Mouse (Mus musculus) spleen, adult 18-20 months (tissue): Measurements from ENCODE around the gene Gbp9.
"Not testable (repeated sequence)": the region's sequence is repeated elsewhere in the genome, so short reads cannot be mapped to it uniquely, and the experiment has no call there.

Experiments used
- DNase-seq, 2 experiments: peaks; one replicate each; pipeline ENCODE4 v3.0.0; 2022; ENCODE audit warnings: mixed read lengths in 2 of 2

Gene Gbp9

DNA sequence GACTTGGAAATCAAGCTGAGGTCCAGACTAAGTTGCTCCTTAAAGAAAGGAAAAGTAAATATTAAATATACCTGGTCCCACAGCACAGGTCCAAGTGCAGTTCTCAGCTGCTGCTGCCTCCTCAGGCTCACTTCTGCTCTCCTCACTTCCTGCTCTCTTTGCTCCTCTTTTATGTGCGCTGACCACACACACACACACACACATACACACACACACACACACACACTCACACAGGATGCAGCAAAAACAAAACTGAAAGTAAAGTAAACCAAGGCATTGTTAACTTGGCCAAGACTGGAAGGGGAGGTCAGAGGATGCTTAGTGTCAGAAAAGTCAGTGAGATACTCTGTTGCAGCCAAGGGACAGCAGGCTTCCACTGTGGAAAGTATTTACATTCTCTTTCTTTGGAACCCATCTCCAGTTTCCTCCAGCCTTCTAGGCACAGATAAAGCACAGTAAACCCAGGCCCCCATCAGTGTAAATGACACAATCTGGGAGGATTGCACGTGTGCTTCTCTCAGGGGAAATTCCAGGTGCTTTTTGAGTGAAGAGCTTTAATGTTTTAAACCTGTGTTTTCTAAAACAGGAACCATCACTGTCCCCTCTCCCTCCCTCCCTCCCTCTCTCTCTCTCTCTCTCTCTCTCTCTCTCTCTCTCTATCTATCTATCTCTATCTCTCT, at the start of gene Gbp9, which contains the start of the genes Gbp8 and Gbp4:
Gene Gbp9, minus strand, starts transcription at position 131 of the 680 bp plus-strand sequence.
Gene Gbp8, minus strand, starts transcription at position 132 of the 680 bp plus-strand sequence.
Gene Gbp4, minus strand, starts transcription at position 178 of the 680 bp plus-strand sequence.
- peak; percentile 53 to 60 for DNase-seq

DNA sequence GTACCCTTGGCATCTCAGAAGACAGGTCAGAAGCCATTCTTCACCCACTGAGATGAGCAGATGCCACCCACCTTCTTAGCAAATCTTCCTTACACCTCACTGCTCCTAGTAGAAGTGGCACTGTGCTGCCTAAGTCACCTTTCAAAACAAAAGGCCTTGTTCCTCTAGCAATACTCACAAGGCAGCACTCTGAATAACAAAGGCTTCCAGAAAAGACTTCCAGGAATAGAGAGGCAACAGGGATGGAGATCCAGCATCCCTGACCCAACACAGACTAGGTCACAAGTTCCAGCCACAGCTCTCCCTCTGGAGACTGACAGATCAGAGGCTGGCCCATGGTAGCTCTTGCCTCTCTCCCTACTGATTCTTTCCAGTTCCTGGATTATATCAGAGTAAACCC, 42.1 kb upstream of the Gbp9 start:
- DNase-seq = no peak

DNA sequence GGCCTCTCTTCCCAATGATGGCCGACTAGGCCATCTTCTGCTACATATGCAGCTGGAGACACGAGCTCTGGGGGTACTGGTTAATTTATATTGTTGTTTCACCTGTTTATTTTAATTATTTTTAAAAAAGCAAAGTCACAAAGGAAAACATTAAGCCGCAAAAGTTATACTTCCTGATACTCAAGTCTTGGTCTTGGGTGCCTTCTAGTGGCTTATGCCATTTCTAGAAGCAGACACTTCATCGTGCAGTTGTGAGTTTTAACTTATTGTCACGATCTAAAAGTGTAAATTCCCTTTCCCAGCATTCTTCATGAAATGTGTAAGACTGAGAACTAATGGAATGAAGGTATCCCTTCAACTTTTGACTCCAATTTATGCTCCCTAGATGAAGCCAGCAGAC, 17.2 kb upstream of the Gbp9 start:
- no peak for DNase-seq

DNA sequence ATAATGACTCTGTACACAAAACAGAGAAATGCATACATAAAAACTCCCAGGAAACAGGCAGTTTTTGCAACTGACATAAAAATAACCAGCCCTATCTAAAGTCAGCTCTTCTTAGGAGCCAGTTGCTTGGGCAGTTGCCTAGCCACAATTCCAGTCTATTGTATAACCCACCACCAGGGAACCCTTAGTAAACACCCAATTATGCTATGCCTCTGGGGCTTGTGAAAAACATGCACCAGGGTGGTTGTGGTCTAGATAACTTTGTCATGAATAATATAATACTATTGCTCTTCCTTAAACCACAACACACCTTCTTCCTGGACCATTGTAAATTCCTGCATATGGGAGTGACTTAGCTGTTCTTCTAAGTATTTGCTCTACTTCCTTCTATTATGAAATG, 14.7 kb upstream of the Gbp9 start:
- DNase-seq = no peak

GRCm38 (mm10) chr5:105148062-105148461, 8.7 kb upstream of the Gbp9 start:
- DNase-seq = not testable (repeated sequence)

DNA sequence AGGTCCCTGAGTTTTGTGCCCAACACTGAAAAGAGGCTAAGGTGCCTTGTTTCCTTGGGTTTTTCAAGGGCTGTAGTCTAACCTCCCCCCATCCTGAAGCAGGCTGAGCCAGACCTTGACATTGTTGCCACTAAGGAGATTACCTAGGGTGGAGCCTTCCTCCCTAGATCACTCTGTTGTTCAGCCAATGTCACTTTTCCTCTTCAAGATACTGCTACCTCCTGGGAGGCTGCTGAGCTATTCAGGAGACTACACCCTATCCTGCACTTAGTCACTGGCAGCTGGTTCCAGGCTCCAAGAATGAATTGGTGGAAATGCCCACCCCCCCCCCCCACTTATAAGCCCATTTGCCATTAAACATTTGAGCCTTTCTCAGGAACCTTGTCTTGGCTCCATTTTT, 7.1 kb upstream of the Gbp9 start:
- no peak for DNase-seq

GRCm38 (mm10) chr5:105145731-105146130, 6.4 kb upstream of the Gbp9 start:
- not testable (repeated sequence) for DNase-seq

- DNase-seq = not testable (repeated sequence)
Observed at GRCm38 (mm10) chr5:105140089-105140810, 911 bp upstream of the Gbp9 start.

GRCm38 (mm10) chr5:105138906-105139305, 433 bp downstream of the Gbp9 start:
- no peak for DNase-seq

- not testable (repeated sequence) for DNase-seq
Observed at GRCm38 (mm10) chr5:105136706-105137304, 2.5 kb downstream of the Gbp9 start.

GRCm38 (mm10) chr5:105121731-105122130, 17.6 kb downstream of the Gbp9 start:
- not testable (repeated sequence) for DNase-seq

- no peak for DNase-seq
Observed at GRCm38 (mm10) chr5:105115740-105116139, 23.6 kb downstream of the Gbp9 start.

DNA sequence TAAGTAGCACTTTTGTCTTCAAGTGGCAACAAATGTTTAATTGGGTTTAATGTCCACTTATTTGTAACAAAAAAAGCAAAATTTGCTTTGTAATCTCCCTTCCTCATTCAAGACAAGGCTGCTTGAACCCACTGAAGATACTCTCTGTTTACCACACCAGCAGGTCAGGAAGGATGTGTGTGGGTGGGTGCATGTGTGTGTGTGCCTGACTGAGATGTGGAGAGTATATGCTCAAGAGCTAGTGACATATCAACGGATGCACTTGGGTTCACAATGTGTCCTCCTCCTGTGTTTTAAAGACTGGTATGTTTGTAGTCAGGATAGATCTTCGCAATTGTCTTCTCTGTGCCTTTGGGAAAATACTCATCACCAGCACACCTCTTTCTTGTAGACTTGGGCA, 24.6 kb downstream of the Gbp9 start:
- DNase-seq = peak; percentile 49 to 54

DNA sequence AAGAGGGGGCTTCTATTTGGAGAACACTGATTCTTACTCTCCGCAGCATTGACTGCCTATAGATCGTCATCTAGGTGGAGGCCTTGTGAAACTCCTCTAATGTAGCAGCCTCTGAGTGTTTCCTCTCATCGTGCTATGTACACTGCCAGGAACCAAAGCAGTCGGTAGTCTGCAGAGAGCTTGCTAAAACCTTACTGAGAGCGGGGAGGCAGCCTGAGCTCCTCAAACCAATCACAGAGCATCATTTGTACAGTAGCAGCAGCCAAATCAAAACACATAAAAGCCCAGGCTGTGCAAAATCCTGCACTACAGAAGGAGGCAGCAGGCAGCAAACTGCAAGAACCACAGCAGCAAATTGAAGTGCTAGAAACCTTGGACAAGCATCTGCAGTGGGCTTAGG, 25.7 kb downstream of the Gbp9 start:
- DNase-seq = no peak

DNA sequence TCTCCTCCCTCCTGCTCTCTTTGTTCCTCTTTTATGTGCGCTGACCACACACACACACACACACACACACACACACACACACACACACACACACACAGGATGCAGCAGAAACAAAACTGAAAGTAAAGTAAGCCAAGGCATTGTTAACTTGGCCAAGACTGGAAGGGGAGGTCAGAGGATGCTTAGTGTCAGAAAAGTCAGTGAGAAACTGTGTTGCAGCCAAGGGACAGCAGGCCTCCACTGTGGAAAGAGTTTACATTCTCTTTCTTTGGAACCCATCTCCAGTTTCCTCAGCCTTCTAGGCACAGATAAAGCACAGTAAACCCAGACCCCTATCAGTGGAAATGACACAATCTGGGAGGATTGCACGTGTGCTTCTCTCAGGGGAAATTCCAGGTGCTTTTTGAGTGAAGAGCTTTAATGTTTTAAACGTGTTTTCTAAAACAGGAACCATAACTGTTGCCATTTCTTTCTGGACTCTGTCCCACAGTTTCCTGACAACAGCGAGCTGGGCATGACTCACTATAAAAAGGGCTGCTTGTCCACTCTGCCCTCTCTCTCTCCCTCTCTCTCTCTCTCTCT, 29.0 kb downstream of the Gbp9 start:
- DNase-seq = peak; percentile 71 to 77

GRCm38 (mm10) chr5:105109775-105110174, 29.6 kb downstream of the Gbp9 start:
- peak; percentile 14 to 29 for DNase-seq

DNA sequence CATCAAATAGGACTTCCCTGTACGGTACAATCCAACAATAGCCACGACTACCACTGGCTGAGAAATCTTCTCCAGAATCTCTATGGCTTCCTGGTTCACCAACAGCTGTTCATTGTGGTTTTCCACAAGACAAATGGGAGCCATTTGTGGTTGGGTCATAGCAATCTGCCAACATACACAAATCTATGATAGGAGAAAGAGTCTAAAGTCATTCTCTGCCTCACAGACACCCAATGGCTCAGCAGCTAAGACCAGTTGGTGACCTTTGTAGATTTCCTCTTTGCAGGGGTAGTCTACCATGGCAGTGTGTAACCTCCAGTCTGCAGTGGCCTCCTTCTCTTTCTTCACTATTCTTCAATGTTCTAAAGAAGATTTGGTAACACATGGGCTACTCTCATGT, 33.6 kb downstream of the Gbp9 start:
- DNase-seq = not testable (repeated sequence)

GRCm38 (mm10) chr5:105081900-105082299, 57.4 kb downstream of the Gbp9 start:
- no peak for DNase-seq

DNA sequence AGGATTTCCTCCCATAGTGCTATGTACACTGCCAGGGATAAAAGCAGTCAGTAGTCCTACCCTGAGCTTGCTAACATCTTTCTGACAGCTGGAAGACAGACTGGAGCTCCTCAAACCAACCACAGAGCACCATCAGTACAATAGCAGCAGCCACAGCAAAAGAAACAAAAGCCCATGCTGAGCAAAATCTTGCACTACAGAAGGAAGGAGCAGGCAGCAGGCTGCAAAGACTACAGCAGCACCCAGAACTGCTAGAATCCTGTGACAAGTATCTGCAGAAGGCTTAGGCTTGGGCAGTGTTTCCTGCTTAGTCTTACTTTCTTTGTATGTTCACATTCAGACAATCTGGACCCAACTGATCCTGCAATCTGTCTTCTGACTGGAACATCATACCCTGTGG, 71.0 kb downstream of the Gbp9 start:
- not testable (repeated sequence) for DNase-seq

- not testable (repeated sequence) for DNase-seq
Observed at GRCm38 (mm10) chr5:105064443-105064842, 74.9 kb downstream of the Gbp9 start.

DNA sequence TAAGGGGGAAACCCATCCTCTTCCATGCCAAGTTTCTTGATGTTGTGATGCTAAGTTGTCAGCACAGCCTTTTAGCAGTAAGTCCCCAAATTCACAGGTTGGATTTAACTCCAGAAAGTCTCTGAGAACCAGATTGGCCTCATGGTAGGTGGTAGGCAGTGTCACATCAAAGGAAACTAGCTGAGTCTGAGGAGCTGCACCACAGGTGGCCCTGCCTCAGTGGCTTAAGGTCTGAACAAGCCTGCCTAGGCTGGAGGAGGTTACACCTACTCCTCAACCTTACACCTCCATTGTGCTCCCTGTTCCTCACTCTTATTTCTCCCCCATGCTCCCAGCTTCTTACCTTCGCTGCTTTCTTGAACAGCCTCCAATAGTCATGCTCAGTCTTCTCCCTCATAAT, 76.0 kb downstream of the Gbp9 start:
- no peak for DNase-seq

DNA sequence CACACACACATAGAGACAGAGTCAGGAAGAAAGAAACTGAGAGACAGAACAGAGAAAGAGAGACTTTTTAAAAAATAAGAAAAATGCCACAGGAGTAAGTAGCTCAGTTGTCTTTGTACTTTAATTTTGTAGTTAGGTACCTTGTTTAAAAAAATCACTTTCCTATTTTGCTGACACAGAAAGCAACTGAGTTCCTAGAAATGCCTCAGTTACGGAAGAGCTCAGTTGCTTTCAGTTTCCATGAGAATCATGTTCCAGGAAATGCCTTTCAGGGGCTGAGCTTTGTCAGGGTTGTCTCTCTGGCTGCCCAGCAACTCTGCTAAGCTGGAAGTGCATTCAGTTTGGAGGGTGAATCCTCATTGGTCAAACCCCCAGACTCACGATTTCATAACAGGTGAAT, 76.9 kb downstream of the Gbp9 start:
- DNase-seq = not testable (repeated sequence)

DNA sequence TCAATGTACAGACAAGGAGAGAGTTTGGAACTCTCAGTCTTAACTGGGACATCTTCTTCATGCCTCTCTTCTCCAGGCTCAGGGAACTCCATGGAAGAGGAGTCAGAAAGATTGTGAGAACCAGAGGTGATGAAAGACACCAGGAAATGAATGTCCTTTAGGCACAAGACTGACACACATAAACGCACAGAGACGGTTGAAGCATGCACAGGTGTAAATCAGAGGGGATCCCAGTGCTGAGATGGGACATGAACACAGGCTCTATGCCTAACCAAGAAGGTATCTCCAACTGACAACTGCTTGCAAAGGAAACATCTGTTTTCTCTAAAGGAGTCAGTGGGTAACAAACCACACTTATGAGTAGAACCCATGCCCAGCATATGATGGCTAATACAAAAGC, 79.1 kb downstream of the Gbp9 start:
- DNase-seq = no peak
